Mouse (Mus musculus): ENCODE data around the gene Prm2.

DNA sequence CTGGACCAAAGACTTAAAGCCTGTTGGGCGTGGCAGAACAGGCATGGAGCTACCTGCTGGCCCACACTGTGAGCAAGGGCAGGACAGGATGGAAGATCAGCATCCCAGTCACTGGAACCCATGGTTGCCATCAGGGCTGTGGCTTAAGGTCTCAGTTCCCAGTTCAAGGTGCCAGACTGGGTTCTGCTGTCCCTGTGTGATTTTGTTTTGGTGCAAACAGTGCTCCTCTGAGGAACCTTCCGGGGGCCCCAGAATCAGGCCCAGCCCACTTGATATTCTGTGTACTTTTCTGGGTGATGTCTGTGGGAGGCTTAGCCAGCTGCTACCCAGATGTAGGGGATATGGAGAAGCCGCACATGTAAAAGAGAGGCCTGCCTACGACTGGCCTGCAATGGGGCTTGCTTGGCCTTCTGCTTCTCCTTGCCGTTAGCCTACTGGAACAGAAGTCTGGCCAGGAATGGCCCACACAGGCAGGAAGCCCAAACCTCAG, 15.3 kb downstream of the Prm2 start:
- TF ChIP-seq CTCF (IDR thresholded peaks at IDR 0.05; ENCODE audit: insufficient read depth, low read depth, low read length) (no peak), POLR2A (IDR thresholded peaks at IDR 0.05; ENCODE audit: insufficient read depth, low read depth, low read length) (no peak)
